Mouse (Mus musculus) heart, adult 2 months (tissue): ENCODE measurements around the gene Lrp5. TPM values are rescaled to one million over a fixed set of nuclear protein-coding genes. Genes with fewer than 3 reads are reported as not detected.

Source experiments
- DNase-seq, 2 experiments: peaks; one replicate each; pipeline ENCODE4 v3.0.0; 2021
- H3K27ac ChIP-seq: fragments of 200-600 bp; 2 replicates; pipeline ENCODE4 v1.8.1; 2022
- H3K27me3 ChIP-seq: fragments of 200-500 bp; 2 replicates; pipeline ENCODE4 v1.6.1; 2012; ENCODE audit warnings: mild to moderate bottlenecking, low read length, inconsistent platforms, mixed read lengths; ENCODE audit not compliant: control insufficient read depth, insufficient read depth
- H3K36me3 ChIP-seq: fragments of 200-500 bp; 2 replicates; pipeline ENCODE4 v1.6.1; 2012; ENCODE audit warnings: low read length, inconsistent platforms; ENCODE audit not compliant: control insufficient read depth, insufficient read depth
- H3K4me1 ChIP-seq: fragments of 200-500 bp; 2 replicates; pipeline ENCODE4 v1.6.1; 2011; ENCODE audit warnings: low read length; ENCODE audit not compliant: control insufficient read depth, insufficient read depth
- H3K4me3 ChIP-seq: fragments of 200-600 bp; 2 replicates; pipeline ENCODE4 v1.8.1; 2022
- H3K79me2 ChIP-seq: fragments of 200-500 bp; replicated peaks from 2 replicates; pipeline ENCODE4 v1.6.1; 2012; ENCODE audit warnings: mild to moderate bottlenecking, inconsistent platforms, low read length, moderate library complexity, mixed read lengths; ENCODE audit not compliant: control insufficient read depth, insufficient read depth
- H3K9ac ChIP-seq: fragments of 200-500 bp; 2 replicates; pipeline ENCODE4 v1.6.1; 2012; ENCODE audit warnings: low read depth, mild to moderate bottlenecking, control low read depth, inconsistent platforms, low read length, mixed read lengths
- CTCF ChIP-seq: fragments of 200-600 bp; IDR thresholded peaks from 2 replicates; pipeline ENCODE4 v1.8.1; 2022; ENCODE audit warnings: antibody characterized with exemption, mild to moderate bottlenecking, moderate library complexity
- EP300 ChIP-seq: fragments of 200-500 bp; IDR thresholded peaks from 2 replicates; pipeline ENCODE4 v1.6.1; 2011; ENCODE audit warnings: low read depth, low read length, control low read depth; ENCODE audit not compliant: insufficient read depth
- POLR2A ChIP-seq: fragments of 200-500 bp; IDR thresholded peaks from 2 replicates; pipeline ENCODE4 v1.6.1; 2011; ENCODE audit warnings: mild to moderate bottlenecking, low read depth, low read length, control low read depth; ENCODE audit not compliant: insufficient read depth
- WGBS: fragments of 180-500 bp; shearing (Covaris S2); methylation state at CpG from one replicate; pipeline ENCODE4 v1.1.7; 2018; 5-methylcytosine and 5-hydroxymethylcytosine counted together
- intact Hi-C: fragments of 180-260 bp; cut with DNase I; formaldehyde crosslinking; loops from one replicate; pipeline ENCODE4 v1.15.1; 2025
- polyA plus RNA-seq: library from polyadenylated mRNA; depleted of rRNA; stranded (reverse); fragments of >200 nt; gene quantifications from 2 replicates; pipeline ENCODE4 v1.2.3, GENCODE M21; 2012
- total RNA-seq, 2 experiments: library from RNA; stranded (reverse); gene quantifications; 2 replicates each; pipeline ENCODE4 v1.2.3; 2021

Lrp5 gene
- total and polyA plus RNA-seq, 3 experiments, result 36.3 to 56.5 (median 52.2) TPM

DNA sequence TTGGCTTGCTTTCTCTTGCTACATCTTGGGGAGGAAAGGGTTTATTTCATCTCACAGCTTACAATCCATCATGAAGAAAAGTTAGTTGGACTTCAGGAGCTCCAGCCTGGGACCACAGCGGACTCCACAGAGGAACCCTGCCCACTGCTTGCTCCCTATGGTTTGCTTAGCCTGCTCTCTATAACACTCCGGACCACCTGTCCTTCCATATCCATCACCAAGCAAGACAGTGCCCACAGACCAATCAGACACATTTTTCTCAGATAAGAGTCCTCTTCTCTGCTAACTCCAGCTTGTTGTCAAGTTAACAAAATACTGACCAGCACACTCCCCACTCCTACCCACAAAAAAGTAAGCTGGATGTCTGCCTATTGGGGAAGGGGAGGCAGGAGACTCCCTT lies 8.1 kb upstream of the Lrp5 start:
- no peaks in the 10 kb centered on the region for H3K27me3 ChIP-seq
- H3K79me2 ChIP-seq, result no peaks in the 10 kb centered on the region
- H3K36me3 ChIP-seq, result no peaks in the 10 kb centered on the region
- DNase-seq, result no peak
- WGBS, result 81% methylated on average over 2 of the region's 2 CpGs
- no peak overlapping the region for H3K4me3 ChIP-seq
- no peak overlapping the region for H3K27ac ChIP-seq
- intact Hi-C loops, result no loop called here
- peaks cover under 1% of the 10 kb centered on the region; the same call in 1 of the 2 replicates for H3K4me1 ChIP-seq
- no peak overlapping the region for H3K9ac ChIP-seq
- TF ChIP-seq CTCF (no peak), EP300 (no peak), POLR2A (no peak)

GRCm38 (mm10) chr19:3692414-3693145 lies 6.2 kb upstream of the Lrp5 start:
- peaks cover 2% of the 10 kb centered on the region for H3K4me1 ChIP-seq
- intact Hi-C loops, result no loop called here
- no peak for DNase-seq
- H3K27ac ChIP-seq, result no peak overlapping the region
- no peak overlapping the region for H3K9ac ChIP-seq
- H3K27me3 ChIP-seq, result no peaks in the 10 kb centered on the region
- no peak for TF ChIP-seq CTCF
- no peak for TF ChIP-seq POLR2A
- TF ChIP-seq EP300, result no peak
- H3K4me3 ChIP-seq, result no peak overlapping the region
- no peaks in the 10 kb centered on the region for H3K36me3 ChIP-seq
- WGBS, result 23% methylated on average over 6 of the region's 6 CpGs
- H3K79me2 ChIP-seq, result no peaks in the 10 kb centered on the region

GRCm38 (mm10) chr19:3691337-3691736 lies 5.0 kb upstream of the Lrp5 start:
- Histone ChIP-seq H3K9ac (no peak overlapping the region), H3K4me3 (no peak overlapping the region), H3K36me3 (no peaks in the 10 kb centered on the region), H3K27me3 (no peaks in the 10 kb centered on the region), H3K4me1 (peaks cover 9% of the 10 kb centered on the region), H3K79me2 (no peaks in the 10 kb centered on the region), H3K27ac (no peak overlapping the region)
- no peak for TF ChIP-seq POLR2A
- TF ChIP-seq EP300, result no peak
- no peak for TF ChIP-seq CTCF
- 74% methylated on average over 5 of the region's 5 CpGs for WGBS
- intact Hi-C loops, result no loop called here
- DNase-seq, result no peak

GRCm38 (mm10) chr19:3687676-3688171 lies 1.4 kb upstream of the Lrp5 start:
- H3K27ac ChIP-seq, result peak overlapping the region; percentile 91
- peak in 1 of 2 experiments; percentile 49 for DNase-seq
- H3K4me3 ChIP-seq, result no peak overlapping the region
- intact Hi-C loops, result loop anchor here (2.0 kb wide), 2 partner anchors 27 to 63 kb away; no protein-coding TSS in a partner anchor
- no peaks in the 10 kb centered on the region for H3K27me3 ChIP-seq
- H3K36me3 ChIP-seq, result no peaks in the 10 kb centered on the region
- H3K9ac ChIP-seq, result no peak overlapping the region
- WGBS, result 40% methylated on average over 5 of the region's 5 CpGs
- TF ChIP-seq EP300 (no peak), CTCF (no peak), POLR2A (no peak)
- H3K79me2 ChIP-seq, result peaks cover 3% of the 10 kb centered on the region; the same call in 1 of the 2 replicates
- H3K4me1 ChIP-seq, result peaks cover 13% of the 10 kb centered on the region

- TF ChIP-seq CTCF (peak; percentile 29), POLR2A (no peak)
- Histone ChIP-seq H3K4me3 (peak overlapping the region; percentile 96), H3K27ac (peak overlapping the region; percentile 91), H3K9ac (peak overlapping the region; percentile 99), H3K79me2 (peaks cover 3% of the 10 kb centered on the region; the same call in 1 of the 2 replicates), H3K27me3 (no peaks in the 10 kb centered on the region), H3K4me1 (peaks cover 26% of the 10 kb centered on the region), H3K36me3 (peaks cover 2% of the 10 kb centered on the region; the same call in 1 of the 2 replicates)
- peak; percentile 60 to 68 for DNase-seq
- intact Hi-C loops, result loop anchor here (2.0 kb wide), 3 partner anchors 17 to 61 kb away; no protein-coding TSS in a partner anchor
- 3% methylated on average over 45 of the region's 45 CpGs for WGBS
Measured at GRCm38 (mm10) chr19:3685611-3686214, 651 bp downstream of the Lrp5 start.
